Mouse (Mus musculus): Measurements from ENCODE around the gene Cbx1.

The Cbx1 gene

DNA sequence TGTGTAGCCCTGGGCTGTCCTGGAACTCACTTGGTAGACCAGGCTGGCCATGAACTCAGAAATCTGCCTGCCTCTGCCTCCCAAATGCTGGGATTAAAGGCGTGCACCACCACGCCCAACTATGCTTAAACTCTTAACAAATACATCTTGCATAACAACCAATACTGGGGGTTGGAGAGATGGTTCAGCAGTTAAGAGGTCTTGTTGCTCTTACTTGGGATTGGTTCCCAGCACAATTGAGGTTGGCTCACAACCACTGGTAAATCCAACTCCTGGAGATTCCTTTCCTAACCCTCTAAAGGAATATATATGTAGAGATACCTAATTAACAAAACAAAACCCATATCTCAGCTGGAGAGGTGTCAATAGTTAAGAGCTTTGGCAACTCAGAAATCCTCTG lies 7.2 kb downstream of the Cbx1 start:
- no peak for TF ChIP-seq GATA4 (IDR thresholded peaks at IDR 0.05; ENCODE audit: insufficient replicate concordance, low read length)

DNA sequence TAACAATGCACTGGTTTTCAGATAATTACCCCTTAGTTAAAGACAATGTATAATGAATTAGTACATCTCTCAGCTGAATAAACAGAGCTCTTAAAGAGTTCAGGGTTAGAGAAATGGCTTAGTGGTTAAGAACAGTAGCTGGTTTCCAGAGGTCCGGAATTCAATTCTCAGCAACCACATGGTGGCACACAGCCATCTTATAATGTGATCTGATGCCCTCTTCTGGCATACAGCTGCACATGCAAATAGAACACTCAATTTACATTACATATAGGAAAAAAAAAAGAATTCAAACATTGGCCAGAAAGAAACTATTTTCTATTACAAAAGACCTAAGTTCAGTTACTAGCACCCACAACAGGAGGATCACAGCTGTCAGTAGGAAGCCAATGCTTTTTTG lies 7.7 kb downstream of the Cbx1 start:
- no peak for TF ChIP-seq GATA4 (IDR thresholded peaks at IDR 0.05; ENCODE audit: insufficient replicate concordance, low read length)

DNA sequence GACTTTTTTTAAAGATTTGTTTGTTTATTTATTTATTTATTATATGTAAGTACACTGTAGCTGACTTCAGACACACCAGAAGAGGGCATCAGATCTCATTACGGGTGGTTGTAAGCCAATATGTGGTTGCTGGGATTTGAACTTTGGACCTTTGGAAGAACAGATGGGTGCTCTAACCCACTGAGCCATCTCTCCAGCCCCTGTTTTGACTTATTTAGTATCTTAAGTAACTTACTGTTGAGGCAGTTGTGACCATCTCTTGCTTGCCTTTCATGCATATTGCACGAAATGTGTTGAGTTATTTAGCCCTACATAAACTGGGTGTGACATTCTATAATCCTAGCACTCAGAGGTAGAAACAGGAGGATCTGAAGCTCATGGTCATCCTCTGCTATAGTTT lies 10.6 kb downstream of the Cbx1 start:
- no peak for TF ChIP-seq GATA4 (IDR thresholded peaks at IDR 0.05; ENCODE audit: insufficient replicate concordance, low read length)

DNA sequence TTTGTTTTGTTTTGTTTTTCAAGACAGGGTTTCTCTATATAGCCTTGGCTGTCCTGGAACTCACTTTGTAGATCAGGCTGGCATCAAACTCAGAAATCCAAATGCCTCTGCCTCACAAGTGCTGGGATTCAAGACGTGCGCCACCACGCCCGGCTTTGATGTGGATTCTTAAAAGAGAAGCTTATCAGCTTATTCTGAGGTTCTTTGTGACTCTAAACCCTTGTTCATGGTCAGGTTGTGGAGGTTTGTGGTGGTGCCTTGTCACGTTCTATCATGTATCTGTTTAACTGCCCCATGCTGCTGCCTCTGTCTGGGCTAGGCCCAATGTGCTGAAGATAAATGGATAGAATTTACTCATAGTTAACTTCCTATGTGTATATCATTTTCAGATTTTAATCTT lies 16.7 kb downstream of the Cbx1 start:
- no peak for TF ChIP-seq GATA4 (IDR thresholded peaks at IDR 0.05; ENCODE audit: insufficient replicate concordance, low read length)

DNA sequence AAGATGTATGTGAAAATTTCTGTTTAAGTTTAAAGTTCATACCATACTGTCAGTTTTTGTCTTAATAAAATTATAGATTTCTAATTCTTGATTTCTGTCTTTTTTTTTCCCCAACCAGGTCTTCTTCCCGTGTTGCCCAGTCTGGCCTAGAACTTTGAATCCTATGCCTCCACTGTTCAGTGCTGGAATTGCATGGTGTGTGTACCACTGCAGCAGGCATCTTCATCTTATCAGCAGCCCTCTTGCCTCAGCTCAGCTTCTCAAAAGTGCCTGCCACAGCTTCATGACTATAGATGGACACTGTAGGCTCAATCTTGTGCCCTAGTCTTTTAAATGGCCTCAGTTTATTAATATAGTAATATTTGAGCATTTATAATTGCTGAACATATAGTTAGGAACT lies 19.1 kb downstream of the Cbx1 start:
- no peak for TF ChIP-seq GATA4 (IDR thresholded peaks at IDR 0.05; ENCODE audit: insufficient replicate concordance, low read length)

DNA sequence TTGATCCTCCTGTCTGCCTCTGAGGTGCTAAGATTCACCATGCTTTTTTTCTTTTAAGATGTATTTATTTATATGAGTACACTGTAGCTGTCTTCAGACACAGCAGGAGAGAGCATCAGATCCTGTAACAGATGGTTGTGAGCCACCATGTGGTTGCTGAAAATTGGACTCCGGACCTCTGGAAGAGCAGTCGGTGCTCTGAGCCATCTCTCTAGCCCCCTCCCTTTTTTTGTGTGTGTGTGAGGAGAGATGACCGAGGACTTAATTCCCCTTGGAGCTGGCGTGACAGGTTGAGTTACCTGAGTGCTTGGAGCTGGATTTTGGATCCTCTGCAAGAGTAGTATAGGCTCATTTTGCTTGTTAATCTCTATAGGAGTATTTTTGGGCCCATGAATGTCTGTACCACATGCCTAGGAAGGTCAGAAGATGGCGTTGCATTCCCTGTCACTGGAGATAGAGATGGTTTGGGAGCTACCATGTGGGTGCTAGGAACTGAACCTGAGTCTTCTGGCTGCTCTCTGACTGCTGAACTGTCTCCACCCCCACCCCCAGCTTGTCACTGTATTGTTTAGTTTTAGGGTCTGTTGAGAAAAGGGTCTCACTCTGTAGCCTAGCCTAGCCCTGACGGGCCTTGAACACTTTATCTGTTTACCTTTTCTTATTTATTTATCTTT lies 20.8 kb downstream of the Cbx1 start:
- TF ChIP-seq GATA4 (IDR thresholded peaks at IDR 0.05; ENCODE audit: insufficient replicate concordance, low read length): no peak

DNA sequence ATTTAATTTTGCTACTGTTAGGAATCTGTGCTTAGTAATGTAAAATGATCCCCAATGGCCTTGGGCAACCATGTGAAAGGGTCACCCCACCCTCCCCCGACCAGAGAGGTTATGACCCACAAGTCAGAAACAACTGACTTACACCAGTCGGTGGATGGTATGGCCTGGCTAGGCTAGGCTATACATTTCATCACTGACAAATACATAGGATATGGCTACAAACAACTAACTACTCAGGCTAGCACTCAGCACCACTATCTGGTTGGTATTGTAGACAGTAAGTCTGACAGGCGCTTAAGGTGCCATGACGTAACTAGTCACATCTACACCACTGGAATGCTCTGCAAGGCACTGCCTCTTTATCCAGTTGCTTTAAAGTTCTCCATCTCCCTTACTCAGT lies 24.5 kb downstream of the Cbx1 start:
- TF ChIP-seq GATA4 (IDR thresholded peaks at IDR 0.05; ENCODE audit: insufficient replicate concordance, low read length): no peak

DNA sequence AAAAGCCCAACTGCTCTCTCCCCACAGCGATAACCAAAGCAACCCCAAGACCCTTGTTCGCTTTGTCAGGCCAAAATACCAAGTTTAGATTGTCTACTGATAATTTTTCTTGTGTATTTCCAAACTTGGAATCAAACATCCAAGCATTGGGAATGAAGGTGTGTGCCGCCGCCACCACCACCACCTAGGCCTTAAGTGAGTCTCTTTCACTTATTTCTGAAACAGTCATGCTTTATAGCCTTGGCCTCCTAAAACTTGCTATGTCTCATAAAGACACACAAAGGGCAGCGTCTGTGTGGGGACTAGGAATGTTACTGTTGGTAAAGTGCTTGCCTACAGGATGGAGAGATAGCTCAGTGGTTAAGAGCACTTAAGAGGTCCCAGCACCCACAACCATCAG lies 25.0 kb downstream of the Cbx1 start:
- no peak for TF ChIP-seq GATA4 (IDR thresholded peaks at IDR 0.05; ENCODE audit: insufficient replicate concordance, low read length)

DNA sequence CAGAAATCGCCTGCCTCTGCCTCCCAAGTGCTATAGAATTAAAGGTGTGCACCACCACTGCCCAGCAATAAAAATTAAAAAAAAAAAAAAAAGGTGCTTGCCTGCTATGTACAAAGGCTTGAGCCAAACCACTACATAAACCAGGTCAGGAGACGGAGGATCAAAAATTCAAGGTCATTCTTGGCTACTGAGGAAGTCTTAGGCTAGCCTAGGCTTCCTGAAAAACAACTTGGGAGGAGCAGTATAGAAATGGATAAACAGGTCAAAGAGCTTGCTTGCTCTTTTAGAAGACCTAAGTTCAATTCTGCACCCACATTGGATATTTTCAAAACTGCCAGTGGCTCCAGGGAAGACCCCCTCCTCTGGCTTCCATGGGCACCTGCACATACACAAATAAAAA lies 25.5 kb downstream of the Cbx1 start:
- TF ChIP-seq GATA4 (IDR thresholded peaks at IDR 0.05; ENCODE audit: insufficient replicate concordance, low read length): no peak

DNA sequence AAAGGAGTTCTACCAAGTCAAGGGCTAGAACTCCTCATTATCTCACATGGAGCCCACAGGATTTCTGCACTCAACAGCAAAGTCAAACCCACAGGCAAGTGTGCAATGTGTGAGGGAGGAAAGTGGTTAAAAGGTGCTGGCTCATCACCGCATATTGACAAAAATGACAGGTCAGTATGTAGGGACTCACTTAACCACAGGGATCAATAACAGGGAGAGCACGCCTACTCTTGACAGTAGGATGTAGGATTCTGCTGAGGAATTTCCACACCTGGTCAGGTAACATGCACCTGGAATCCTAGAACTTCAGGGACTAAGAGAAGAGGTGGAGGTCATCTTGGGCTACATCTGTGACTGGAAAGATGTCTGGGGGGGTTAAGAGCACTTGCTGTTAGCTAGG lies 27.0 kb downstream of the Cbx1 start:
- TF ChIP-seq GATA4 (IDR thresholded peaks at IDR 0.05; ENCODE audit: insufficient replicate concordance, low read length): no peak

DNA sequence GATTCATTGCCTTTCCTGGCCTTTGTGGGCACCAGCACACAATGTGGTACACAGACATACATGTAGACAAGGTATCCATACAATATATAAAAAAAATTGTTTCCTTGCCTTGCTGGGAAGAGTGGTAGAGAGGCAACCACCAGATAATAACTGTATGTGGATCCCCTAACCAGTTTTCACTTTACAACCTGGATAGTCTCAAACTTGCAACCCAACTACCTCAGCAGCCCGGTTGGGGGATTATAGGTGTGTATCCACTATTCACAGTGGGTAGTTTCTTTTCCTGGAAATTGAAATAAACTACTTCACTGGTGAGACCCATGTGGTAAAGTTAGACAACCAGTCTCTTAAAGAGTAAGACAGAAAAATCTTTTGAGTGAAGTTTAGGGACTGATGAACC lies 27.6 kb downstream of the Cbx1 start:
- TF ChIP-seq GATA4 (IDR thresholded peaks at IDR 0.05; ENCODE audit: insufficient replicate concordance, low read length): no peak

DNA sequence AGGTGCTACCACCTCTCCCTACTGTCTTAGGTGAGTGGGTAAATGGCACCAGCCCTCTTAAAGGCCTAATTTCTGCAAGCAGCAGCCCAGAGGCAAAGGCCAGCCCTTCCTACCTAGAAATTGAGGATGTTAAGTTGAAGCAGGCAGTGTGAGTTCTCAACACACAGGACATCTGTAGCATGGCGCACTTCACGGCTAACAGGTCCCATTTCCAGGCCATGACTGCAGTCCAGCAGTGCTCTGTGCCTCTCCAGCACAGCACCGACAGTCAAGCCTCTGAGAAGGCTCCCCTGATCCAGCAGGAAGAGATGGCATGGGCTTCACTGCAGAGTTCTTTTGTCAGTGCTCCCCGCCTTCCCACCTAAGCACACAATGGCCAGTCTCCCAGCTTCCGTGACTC lies 28.1 kb downstream of the Cbx1 start:
- no peak for TF ChIP-seq GATA4 (IDR thresholded peaks at IDR 0.05; ENCODE audit: insufficient replicate concordance, low read length)

DNA sequence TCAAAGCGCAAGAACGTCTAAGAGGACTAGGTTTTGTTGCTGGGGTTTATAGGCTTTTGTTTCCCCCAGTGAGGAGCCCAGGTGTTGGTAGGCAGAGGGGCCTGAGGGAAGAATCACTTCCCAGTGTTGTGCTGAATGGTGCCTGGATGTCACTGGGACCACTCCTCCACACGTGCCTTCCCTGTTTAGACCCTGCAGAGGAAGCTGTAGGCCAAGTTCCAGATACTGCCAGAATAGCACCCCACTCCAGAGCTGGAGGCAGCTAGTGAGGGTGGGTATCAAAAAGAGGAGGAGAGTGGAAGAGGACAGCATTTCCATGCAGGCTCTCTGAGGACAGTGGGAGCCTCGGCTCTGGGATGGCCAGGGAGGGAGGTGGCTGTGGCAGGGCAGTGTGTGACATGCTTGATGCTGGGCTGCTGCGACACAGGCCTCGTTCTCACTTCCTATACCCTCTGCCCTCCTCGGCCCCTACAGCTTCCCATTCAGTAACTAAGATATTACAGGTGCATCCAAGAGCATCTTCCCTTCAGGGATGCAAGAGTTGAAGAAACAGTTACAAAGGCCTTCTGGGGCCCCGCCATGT lies 29.3 kb downstream of the Cbx1 start:
- TF ChIP-seq GATA4 (IDR thresholded peaks at IDR 0.05; ENCODE audit: insufficient replicate concordance, low read length): no peak

DNA sequence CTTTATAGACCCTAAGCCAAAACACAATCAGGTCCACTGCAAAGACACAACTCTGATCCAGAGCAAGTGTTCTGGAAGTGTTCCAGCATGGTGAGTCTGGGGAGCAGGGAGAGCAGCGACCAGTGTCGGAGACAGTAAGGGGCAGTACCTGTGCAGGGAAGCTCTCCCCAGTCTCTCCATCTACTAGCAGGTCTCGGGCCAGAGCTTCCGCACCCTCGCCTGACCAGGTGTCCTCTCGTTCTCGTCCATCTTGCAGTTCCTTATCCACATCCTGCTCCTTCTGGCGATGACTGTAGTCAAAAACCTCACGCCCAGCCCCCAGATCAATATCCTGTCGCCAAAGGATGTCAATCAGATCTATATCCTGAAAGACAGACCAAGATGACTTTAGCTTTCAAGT lies 33.0 kb downstream of the Cbx1 start:
- TF ChIP-seq GATA4 (IDR thresholded peaks at IDR 0.05; ENCODE audit: insufficient replicate concordance, low read length): no peak

DNA sequence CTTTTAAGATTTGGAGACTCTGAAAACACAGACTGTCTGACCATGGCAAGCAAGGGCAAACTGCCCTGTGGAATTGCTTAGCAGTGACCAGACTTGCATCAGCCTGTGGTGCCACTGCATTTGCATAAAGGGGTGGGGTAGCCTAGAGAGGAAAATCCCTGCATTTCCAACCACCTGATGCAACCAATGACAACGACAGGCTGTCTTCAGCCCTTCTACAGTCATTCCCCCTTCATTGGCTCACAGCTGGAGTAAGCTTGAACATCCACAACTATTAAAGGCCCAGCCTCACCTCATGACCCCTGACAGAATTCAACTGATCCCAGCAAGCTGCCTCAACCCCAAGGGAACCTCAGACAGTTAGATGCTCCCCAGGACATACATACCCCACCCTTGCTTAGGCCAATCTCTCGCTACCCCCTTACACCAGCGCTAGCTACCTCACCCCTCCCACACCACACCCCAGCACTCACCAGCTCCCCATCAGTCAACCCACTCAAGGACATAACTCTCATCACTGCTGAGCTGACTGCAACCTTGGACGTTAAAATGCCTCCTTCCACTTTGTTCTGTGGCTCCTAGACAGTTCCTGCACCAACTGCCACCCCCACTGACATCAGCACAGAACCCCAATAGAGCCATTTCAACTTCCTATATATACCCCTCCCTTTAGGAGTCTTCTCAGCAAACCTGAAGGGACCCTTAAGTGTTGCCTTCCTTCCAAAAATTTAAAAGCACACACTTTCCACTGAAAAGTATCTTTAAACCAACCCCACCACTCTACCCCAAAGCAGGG lies 33.9 kb downstream of the Cbx1 start:
- TF ChIP-seq GATA4 (IDR thresholded peaks at IDR 0.05; ENCODE audit: insufficient replicate concordance, low read length): no peak

DNA sequence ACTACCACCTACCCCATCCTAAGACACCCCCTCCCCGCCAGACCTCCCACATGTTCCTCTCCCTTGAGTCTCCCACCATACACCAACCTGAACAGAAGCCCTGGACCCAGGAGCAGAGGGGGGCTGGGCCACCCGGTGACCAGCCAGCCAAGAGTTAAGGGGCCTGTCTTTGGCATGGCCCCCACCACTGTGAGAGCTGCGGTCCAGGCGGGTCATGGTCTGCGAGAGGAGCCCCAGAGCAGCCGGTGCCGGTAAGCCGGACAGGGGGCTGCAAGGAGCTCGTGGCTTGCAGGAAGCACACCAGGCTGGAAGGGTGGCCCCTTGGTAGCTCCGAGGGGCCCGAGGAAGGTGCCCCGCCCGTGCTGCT lies 34.5 kb downstream of the Cbx1 start:
- no peak for TF ChIP-seq GATA4 (IDR thresholded peaks at IDR 0.05; ENCODE audit: insufficient replicate concordance, low read length)
